Mouse (Mus musculus) midbrain, embryonic 13.5 days (tissue): ENCODE results near the gene Nupr1. TPM values are rescaled to one million over a fixed set of nuclear protein-coding genes. Genes with fewer than 3 reads are reported as not detected.

Source experiments
- ATAC-seq: fragments of 200-750 bp; cut with Nextera tagmentation; 2 replicates; pipeline ENCODE4 v1.8.0; 2017; ENCODE audit warnings: mild to moderate bottlenecking, moderate TSS enrichment, moderate library complexity
- H3K27ac ChIP-seq: fragments of 300-500 bp; sonication (generic); 2 replicates; pipeline ENCODE4 v1.5.1; 2015; ENCODE audit warnings: inconsistent platforms, mild to moderate bottlenecking, moderate library complexity
- H3K27me3 ChIP-seq: fragments of 300-500 bp; sonication (generic); 2 replicates; pipeline ENCODE4 v1.6.1; 2015; ENCODE audit warnings: mild to moderate bottlenecking, inconsistent platforms
- H3K36me3 ChIP-seq: fragments of 300-500 bp; sonication (generic); 2 replicates; pipeline ENCODE4 v1.6.1; 2015; ENCODE audit warnings: mild to moderate bottlenecking, inconsistent platforms
- H3K4me1 ChIP-seq: fragments of 300-500 bp; sonication (generic); replicated peaks from 2 replicates; pipeline ENCODE4 v1.6.1; 2015; ENCODE audit warnings: inconsistent platforms
- H3K4me2 ChIP-seq: fragments of 300-500 bp; sonication (generic); replicated peaks from 2 replicates; pipeline ENCODE4 v1.6.1; 2015; ENCODE audit warnings: moderate library complexity, mild to moderate bottlenecking, inconsistent platforms
- H3K4me3 ChIP-seq: fragments of 300-500 bp; sonication (generic); replicated peaks from 2 replicates; pipeline ENCODE4 v1.5.1; 2015; ENCODE audit warnings: mild to moderate bottlenecking, inconsistent platforms
- H3K9ac ChIP-seq: fragments of 300-500 bp; sonication (generic); replicated peaks from 2 replicates; pipeline ENCODE4 v1.6.1; 2015; ENCODE audit warnings: mild to moderate bottlenecking, inconsistent platforms
- H3K9me3 ChIP-seq: fragments of 300-500 bp; sonication (generic); 2 replicates; pipeline ENCODE4 v1.6.1; 2016; ENCODE audit warnings: mild to moderate bottlenecking, inconsistent platforms
- WGBS: fragments of 180-500 bp; shearing (Covaris S2); methylation state at CpG from one replicate; pipeline ENCODE4 v1.1.7; 2015; 5-methylcytosine and 5-hydroxymethylcytosine counted together
- polyA plus RNA-seq: library from polyadenylated mRNA; unstranded; fragments of >200 nt; fragmentation: Nextera tagmentation; extraction: Ambion mirVana; gene quantifications from 2 replicates; pipeline ENCODE4 v1.2.1, GENCODE M21; 2015

Nupr1 gene
- polyA plus RNA-seq: 4.8 and 7.6 TPM in 2 replicates

DNA sequence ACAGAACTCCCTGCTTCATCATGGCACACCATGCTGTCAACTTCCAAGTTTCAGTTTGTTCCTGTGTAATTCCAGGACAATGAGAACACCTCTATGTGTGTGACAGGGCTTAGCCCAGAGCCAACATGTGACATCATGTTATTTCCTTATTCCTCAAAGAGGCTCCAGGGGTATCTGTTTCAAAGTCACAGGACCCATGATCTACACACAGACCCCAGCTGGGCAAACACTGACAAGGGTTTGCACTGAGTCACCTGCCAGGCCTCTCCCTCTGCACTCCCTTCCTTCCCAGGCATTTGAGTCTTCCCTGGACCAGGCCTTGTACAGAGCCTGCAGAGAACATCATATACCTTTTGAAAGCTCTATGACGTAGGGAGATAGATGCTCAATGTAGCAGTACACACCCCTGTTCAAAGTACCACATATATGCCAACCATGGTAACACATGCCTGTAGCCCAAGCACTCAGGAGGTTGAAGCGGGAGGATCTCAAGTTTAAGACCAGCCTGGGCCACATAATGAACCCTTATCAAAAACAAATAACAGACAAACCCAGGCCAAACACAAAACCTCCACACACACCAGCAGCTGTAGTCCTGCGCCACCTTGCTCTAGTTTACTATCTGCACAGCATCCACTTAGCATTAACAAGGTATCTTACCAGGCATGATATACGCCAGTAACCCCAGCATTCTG lies at the start of gene Nupr1:
Gene Nupr1, minus strand, starts transcription at position 38 of the 695 bp plus-strand sequence.
- H3K4me2 ChIP-seq: no peak within 1 kb of the TSS
- H3K4me3 ChIP-seq: no peak within 1 kb of the TSS
- WGBS: 93% methylated on average over 4 of the region's 4 CpGs
- H3K27me3 ChIP-seq: no peaks in the 10 kb centered on the region
- H3K27ac ChIP-seq: no peak within 1 kb of the TSS
- H3K4me1 ChIP-seq: no peaks in the 10 kb centered on the region
- ATAC-seq: no peak
- no peaks in the 10 kb centered on the region for H3K36me3 ChIP-seq
- no peak within 1 kb of the TSS for H3K9ac ChIP-seq
- no peaks in the 10 kb centered on the region for H3K9me3 ChIP-seq

DNA sequence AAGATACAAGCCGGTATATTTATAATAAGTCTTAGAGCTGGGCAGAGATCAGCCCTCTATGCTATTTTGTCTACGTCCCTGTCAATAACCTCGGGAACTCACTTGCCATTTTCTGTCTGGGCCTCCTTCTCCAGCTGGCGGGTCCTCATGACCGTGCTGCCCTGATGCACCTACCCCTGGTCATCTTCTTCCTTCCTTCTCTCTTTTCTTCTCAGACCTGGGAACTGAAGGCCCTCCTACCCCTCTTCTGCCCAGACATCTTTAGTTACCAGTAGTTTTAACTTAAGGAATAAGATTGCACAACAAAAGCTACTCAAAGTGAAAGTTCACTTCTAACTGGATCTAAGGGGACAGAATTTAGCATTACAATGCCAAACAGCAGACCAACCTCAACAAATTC lies 49.0 kb upstream of the Nupr1 start:
- Histone ChIP-seq H3K4me2 (no peak overlapping the region), H3K9ac (no peak overlapping the region), H3K36me3 (peaks cover 10% of the 10 kb centered on the region), H3K4me3 (no peak overlapping the region), H3K9me3 (no peaks in the 10 kb centered on the region), H3K4me1 (no peaks in the 10 kb centered on the region), H3K27me3 (no peaks in the 10 kb centered on the region), H3K27ac (no peak overlapping the region)
- no peak for ATAC-seq
- 89% methylated on average over 5 of the region's 5 CpGs for WGBS

DNA sequence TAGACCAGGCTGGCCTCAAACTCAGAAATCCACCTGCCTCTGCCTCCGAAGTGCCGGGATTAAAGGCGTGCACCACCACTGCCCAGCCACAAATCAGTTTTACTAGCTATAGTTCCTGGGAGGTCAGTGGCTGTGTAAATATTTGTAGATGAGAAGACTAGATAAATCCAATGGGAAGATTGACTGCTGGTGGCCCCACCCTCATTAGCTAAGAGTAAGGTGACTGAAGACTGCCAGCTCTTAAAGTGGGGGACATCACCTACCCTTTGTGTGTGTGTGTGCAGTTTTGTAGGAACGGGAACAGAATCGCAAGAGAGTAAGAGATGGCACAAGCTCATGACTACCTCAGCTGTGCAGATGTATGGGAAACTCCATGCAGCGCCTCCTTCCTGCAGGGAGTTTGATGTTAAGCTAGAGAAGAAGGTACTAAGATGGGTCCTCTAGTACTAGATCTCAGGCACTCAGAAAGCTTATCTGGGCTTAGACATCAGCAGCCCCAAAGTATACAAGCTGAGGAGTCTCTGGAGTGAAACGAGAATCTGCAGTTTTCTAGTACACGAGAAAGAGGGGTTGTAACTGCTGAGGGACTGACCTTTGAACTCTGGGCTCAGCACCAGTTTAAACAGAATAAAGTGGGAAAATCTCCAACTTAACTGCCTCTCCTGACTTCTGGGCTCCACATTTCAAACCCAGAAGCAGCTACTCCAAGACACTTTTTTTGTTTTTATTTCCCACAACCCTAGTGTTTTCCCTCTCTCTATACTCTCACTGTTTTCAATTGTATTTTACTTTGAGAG lies 48.1 kb upstream of the Nupr1 start:
- no peak overlapping the region for H3K4me2 ChIP-seq
- WGBS: 85% methylated on average over 8 of the region's 8 CpGs
- no peaks in the 10 kb centered on the region for H3K9me3 ChIP-seq
- no peaks in the 10 kb centered on the region for H3K4me1 ChIP-seq
- H3K27ac ChIP-seq: no peak overlapping the region
- no peak overlapping the region for H3K9ac ChIP-seq
- peaks cover 10% of the 10 kb centered on the region for H3K36me3 ChIP-seq
- no peak for ATAC-seq
- H3K27me3 ChIP-seq: no peaks in the 10 kb centered on the region
- H3K4me3 ChIP-seq: no peak overlapping the region

DNA sequence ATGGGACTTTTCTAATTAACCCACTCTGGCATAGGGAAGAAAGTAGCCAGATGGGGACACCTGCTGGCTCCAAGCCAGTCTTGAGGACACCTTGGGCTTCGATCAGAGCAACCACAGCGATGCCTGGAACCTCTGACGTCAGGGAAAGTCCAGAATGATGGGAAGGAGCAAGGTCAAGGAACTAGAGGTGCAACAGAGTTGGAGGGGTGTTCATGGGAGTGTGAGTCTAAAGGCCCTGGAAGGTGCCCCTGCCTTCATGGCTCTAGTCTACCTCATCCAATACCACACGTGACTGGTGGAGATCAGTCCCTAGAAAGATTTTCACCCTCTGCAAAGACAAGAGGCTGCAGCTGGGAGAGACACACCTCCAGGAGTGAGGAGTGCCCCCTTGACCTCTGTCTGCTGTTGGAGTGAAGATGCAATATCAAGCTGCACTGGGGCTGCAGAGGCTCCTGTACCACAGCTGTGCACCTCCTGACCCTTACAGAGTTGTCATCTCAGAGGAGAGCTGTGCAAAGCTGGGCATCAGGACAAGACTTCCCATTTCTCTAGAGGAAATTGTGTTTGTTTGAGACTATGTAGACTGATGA lies 46.1 kb upstream of the Nupr1 start:
- WGBS: 78% methylated on average over 4 of the region's 4 CpGs
- Histone ChIP-seq H3K27ac (no peak overlapping the region), H3K4me3 (no peak overlapping the region), H3K36me3 (peaks cover 28% of the 10 kb centered on the region), H3K4me2 (no peak overlapping the region), H3K27me3 (no peaks in the 10 kb centered on the region), H3K4me1 (no peaks in the 10 kb centered on the region), H3K9ac (no peak overlapping the region), H3K9me3 (no peaks in the 10 kb centered on the region)
- no peak for ATAC-seq

DNA sequence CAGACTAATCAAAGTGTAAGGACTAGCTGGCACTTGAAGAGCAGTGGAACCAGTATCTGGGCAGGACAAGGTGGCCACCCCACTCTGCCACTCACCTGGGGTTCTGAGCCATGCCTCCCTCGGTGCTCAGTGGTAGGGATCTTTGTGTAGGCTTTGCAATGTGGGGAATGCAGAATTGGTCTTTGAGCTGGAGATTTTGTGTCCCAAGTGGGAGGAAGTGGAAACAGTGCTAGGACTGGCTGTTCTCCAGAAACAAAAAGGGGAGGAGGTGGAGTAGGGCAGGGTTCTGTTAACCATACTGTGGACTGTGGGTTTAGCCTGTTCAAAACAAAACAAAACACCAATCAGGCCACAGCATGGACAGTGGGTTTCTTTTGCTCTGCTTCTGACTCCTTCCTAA lies 45.5 kb upstream of the Nupr1 start, which contains the start of gene Sult1a1:
Gene Sult1a1, minus strand, starts transcription at position 226 of the 400 bp plus-strand sequence.
- Histone ChIP-seq H3K27me3 (no peaks in the 10 kb centered on the region), H3K4me2 (no peak within 1 kb of the TSS), H3K9ac (no peak within 1 kb of the TSS), H3K4me1 (no peaks in the 10 kb centered on the region), H3K9me3 (no peaks in the 10 kb centered on the region), H3K4me3 (no peak within 1 kb of the TSS), H3K27ac (no peak within 1 kb of the TSS), H3K36me3 (peaks cover 34% of the 10 kb centered on the region)
- WGBS: 90% methylated on average over 1 of the region's 1 CpGs
- no peak for ATAC-seq

DNA sequence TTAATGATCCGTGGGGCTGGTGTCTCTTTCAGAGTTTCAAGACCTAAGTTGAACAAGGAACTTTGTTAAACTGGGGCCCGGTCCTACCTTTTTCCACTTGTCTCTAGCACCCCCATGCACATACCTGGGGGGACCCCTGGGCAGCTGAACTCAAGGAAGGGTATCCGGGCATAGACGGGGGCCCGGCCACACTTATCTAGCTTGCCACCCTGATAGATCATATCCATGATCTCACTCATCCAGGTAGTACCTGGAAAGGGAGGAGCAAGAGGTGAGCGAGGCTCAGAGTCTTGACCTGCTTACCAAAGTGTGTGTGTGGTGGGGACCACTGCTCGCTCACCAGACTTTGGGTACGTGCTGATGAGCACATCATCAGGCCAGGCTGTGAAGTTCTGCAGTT lies 44.4 kb upstream of the Nupr1 start:
- no peak for ATAC-seq
- Histone ChIP-seq H3K27ac (no peak overlapping the region), H3K4me1 (no peaks in the 10 kb centered on the region), H3K9ac (no peak overlapping the region), H3K36me3 (peaks cover 40% of the 10 kb centered on the region), H3K4me2 (no peak overlapping the region), H3K4me3 (no peak overlapping the region), H3K27me3 (no peaks in the 10 kb centered on the region), H3K9me3 (no peaks in the 10 kb centered on the region)
- 95% methylated on average over 8 of the region's 8 CpGs for WGBS

DNA sequence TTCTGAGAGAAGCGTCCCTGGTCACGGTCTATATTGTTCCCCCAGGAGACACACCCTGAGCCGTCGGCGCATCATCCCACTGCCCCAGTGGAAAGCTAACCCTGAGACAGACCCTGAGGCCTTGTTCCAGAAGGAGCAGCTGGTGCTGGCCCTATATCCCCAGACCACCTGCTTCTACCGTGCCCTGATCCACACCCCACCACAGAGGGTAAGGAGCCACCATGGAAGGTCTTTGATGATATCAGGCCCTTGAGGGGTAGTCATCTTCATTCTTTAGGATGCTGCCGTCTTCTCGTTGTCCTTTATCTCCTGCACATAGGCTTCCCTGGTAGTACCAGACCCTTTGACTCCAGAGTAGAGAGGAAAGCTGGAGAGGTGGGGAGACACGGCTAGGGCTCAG lies 41.5 kb upstream of the Nupr1 start:
- ATAC-seq: no peak
- no peak overlapping the region for H3K27ac ChIP-seq
- no peak overlapping the region for H3K4me3 ChIP-seq
- H3K9me3 ChIP-seq: no peaks in the 10 kb centered on the region
- H3K4me2 ChIP-seq: no peak overlapping the region
- H3K4me1 ChIP-seq: no peaks in the 10 kb centered on the region
- peaks cover 57% of the 10 kb centered on the region for H3K36me3 ChIP-seq
- 95% methylated on average over 9 of the region's 9 CpGs for WGBS
- H3K9ac ChIP-seq: no peak overlapping the region
- no peaks in the 10 kb centered on the region for H3K27me3 ChIP-seq

DNA sequence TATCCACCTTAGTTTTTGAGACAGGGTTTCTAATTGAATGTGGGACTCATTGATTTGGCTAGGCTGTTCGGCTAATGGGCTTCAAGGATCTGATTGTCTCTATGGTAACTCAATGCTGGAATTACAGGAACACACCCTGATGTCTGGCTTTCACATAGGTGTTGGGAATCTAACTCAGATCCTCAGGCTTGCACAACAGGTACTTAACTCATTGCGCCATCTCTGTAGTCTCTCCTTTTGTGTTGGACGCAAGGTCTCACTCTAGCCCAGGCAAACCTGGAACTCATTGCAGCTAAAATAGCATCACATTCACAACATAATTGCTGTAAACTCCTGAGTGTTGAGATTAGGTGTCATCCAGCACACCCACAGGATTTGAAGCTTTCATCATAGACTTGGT lies 39.5 kb upstream of the Nupr1 start:
- no peak for ATAC-seq
- no peaks in the 10 kb centered on the region for H3K27me3 ChIP-seq
- H3K4me1 ChIP-seq: no peaks in the 10 kb centered on the region
- H3K4me3 ChIP-seq: no peak overlapping the region
- H3K27ac ChIP-seq: no peak overlapping the region
- no peak overlapping the region for H3K4me2 ChIP-seq
- WGBS: 97% methylated on average over 3 of the region's 3 CpGs
- H3K36me3 ChIP-seq: peaks cover 68% of the 10 kb centered on the region
- H3K9me3 ChIP-seq: no peaks in the 10 kb centered on the region
- H3K9ac ChIP-seq: no peak overlapping the region

DNA sequence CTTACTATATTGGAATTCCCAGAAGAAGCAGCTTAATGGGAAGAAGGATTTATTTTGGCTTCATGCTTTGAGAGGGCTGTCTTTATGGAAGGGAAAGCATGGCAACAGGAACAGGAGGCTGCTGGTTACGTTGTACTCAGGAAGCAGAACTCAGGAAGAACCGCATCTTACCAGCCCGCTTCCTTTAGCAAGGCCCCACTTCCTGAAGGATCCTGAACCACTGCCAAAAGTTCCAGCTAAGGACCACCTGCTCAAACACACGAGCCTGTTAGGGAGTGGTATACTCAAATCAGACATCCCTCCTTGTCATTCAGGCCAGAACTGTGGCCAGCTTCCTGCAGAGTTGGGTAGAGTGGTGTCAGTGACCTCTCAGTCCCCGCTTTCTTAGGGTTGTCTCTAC lies 37.8 kb upstream of the Nupr1 start:
- no peak overlapping the region for H3K4me2 ChIP-seq
- ATAC-seq: no peak
- no peaks in the 10 kb centered on the region for H3K9me3 ChIP-seq
- no peaks in the 10 kb centered on the region for H3K4me1 ChIP-seq
- H3K27ac ChIP-seq: no peak overlapping the region
- H3K36me3 ChIP-seq: peaks cover 84% of the 10 kb centered on the region
- H3K27me3 ChIP-seq: no peaks in the 10 kb centered on the region
- H3K4me3 ChIP-seq: no peak overlapping the region
- H3K9ac ChIP-seq: no peak overlapping the region
- 90% methylated on average over 5 of the region's 5 CpGs for WGBS

DNA sequence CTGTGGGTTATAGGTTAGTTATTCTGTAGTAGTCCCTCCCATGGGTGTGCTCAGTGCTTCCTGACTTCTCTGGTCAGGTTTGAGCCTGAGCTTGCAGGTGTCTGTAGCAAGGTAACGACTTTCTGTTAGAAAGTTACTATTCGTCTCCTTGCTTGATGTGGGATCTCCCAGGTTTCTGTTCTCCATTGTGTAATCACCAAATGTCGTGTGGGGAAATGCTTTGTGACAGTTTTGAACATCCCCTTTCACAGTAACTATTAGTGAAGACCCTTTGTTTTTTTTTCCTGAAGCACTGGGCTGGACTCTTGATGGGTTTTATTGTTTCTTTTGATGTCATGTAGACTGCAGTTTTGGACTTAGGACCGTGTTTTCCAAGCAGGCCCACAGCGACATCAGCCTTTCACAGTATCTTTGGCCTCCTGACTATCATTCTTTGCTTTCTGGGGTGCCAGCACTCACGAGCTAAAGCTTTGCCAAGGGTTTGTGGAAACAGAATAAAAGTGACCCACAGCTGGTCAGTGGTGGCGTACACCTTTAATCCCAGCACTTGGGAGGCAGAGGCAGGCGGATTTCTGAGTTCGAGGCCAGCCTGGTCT lies 36.9 kb upstream of the Nupr1 start:
- 90% methylated on average over 9 of the region's 9 CpGs for WGBS
- ATAC-seq: no peak
- no peak overlapping the region for H3K9ac ChIP-seq
- no peak overlapping the region for H3K27ac ChIP-seq
- no peaks in the 10 kb centered on the region for H3K9me3 ChIP-seq
- no peaks in the 10 kb centered on the region for H3K27me3 ChIP-seq
- peaks cover 82% of the 10 kb centered on the region for H3K36me3 ChIP-seq
- H3K4me2 ChIP-seq: no peak overlapping the region
- no peaks in the 10 kb centered on the region for H3K4me1 ChIP-seq
- H3K4me3 ChIP-seq: no peak overlapping the region

DNA sequence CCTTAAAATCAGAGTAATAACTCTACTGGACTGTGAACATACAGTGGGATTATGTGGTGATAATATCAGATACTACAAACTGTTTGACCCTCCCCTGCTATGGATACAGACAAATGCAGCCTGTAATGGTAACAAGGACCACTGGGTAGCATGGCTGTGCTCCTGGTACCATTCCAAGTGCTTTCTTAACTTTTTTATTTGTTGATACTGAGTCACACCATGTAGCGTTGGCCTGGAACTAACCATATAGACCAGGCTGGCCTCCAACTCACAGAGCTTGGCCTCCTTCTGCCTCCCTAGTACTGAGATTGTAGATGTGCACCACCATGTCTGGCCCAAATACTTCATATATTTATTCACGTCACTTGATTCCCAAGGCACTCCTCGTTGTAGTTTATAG lies 34.6 kb upstream of the Nupr1 start:
- no peak overlapping the region for H3K4me2 ChIP-seq
- H3K4me1 ChIP-seq: no peaks in the 10 kb centered on the region
- H3K27ac ChIP-seq: no peak overlapping the region
- H3K4me3 ChIP-seq: no peak overlapping the region
- H3K27me3 ChIP-seq: no peaks in the 10 kb centered on the region
- 98% methylated on average over 3 of the region's 3 CpGs for WGBS
- H3K36me3 ChIP-seq: peaks cover 70% of the 10 kb centered on the region
- no peaks in the 10 kb centered on the region for H3K9me3 ChIP-seq
- no peak for ATAC-seq
- H3K9ac ChIP-seq: no peak overlapping the region

DNA sequence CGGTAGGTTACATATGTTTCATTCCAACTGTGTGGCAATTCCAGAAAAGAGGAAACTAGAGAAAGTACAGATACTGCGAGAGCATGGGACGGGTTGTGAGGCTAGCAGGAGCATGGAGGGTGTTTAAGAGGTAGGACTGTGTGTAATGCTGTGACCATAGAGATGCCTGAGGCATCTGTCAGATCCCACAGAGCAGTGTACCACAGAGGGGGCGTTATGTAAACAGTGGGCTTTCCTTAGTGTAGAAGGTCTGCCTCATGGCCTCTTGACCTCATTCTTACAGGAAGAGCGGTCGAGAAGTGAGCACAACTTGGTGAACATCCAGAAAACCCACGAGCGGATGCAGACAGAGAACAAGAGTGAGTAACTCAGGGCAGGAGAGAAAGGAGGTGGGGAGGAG lies 33.0 kb upstream of the Nupr1 start:
- H3K27me3 ChIP-seq: no peaks in the 10 kb centered on the region
- 86% methylated on average over 8 of the region's 8 CpGs for WGBS
- no peak overlapping the region for H3K4me2 ChIP-seq
- no peak overlapping the region for H3K27ac ChIP-seq
- no peaks in the 10 kb centered on the region for H3K4me1 ChIP-seq
- H3K36me3 ChIP-seq: peaks cover 65% of the 10 kb centered on the region
- no peak overlapping the region for H3K9ac ChIP-seq
- ATAC-seq: no peak
- H3K4me3 ChIP-seq: no peak overlapping the region
- no peaks in the 10 kb centered on the region for H3K9me3 ChIP-seq
